Mouse (Mus musculus) adrenal gland, postnatal 4 days (tissue): ENCODE measurements around the gene Hnf4a. TPM values are rescaled to one million over a fixed set of nuclear protein-coding genes. Genes with fewer than 3 reads are reported as not detected.

Source experiments
- DNase-seq, 2 experiments: peaks; one replicate each; pipeline ENCODE4 v3.0.0; 2021 to 2022; ENCODE audit warnings: low spot score in 2 of 2, mixed read lengths in 2 of 2
- total RNA-seq, 2 experiments: library from RNA; stranded (reverse); gene quantifications; 2 replicates each; pipeline ENCODE4 v1.2.3; 2021

Hnf4a gene
- total RNA-seq, 2 experiments from 2014 or later: 14.7 to 18.9 TPM

DNA sequence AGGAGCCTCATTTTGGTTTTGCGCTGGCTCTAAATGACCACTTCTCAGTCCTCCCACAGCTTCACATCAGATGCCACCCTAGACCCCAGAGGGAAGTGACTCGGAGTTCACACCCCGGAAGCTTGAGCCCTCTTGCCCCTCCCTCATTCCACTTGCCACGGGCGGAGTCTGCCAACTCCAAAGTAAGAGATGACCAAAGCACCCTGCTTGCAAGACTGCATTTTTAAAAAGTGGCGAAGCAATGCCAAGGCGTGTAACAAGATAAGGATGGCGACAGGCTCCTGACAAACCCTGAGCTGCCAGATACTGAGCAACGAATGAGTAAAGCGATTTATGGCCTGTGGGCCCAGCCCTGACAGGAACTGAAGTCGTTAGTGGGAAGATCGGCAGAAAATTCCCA, 83.6 kb downstream of the Hnf4a start:
- DNase-seq: no peak

DNA sequence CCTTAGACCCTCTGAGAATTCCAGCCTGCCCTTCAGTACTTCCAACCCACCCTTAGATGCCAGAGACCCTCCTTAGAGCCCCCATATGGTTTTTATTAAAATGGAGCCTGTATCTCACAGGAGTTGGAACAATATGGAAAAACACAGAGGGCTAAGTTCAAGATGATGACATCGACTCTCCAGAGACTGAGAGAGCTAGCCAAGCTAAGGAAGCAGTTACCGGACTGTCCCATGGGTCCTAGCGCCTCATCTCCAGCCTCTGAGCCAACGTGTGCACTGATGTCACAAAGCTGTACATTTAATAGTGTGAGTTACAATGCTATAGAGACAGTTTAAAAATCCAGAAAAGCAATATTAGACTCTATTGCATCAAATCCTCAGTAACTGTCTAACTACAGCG, 84.4 kb downstream of the Hnf4a start:
- DNase-seq: no peak

DNA sequence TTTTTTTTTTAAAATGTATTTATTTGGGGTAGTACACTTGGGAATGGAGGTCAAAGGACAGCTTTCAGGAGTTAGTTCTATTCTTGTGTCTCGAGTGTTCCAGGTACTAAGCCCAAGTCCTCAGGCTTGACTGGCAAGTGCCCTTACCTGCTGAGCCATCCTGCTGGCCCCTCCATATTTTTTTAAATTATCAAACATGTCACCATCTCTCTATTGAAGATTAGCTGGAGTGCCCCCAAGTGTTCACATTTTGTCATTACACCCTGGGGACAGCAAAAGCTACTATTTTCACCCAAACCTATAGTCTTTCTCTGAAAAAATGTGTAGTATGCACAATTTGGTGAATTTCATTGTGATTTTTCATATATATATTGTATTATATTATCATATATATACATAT, 85.5 kb downstream of the Hnf4a start:
- DNase-seq: no peak

DNA sequence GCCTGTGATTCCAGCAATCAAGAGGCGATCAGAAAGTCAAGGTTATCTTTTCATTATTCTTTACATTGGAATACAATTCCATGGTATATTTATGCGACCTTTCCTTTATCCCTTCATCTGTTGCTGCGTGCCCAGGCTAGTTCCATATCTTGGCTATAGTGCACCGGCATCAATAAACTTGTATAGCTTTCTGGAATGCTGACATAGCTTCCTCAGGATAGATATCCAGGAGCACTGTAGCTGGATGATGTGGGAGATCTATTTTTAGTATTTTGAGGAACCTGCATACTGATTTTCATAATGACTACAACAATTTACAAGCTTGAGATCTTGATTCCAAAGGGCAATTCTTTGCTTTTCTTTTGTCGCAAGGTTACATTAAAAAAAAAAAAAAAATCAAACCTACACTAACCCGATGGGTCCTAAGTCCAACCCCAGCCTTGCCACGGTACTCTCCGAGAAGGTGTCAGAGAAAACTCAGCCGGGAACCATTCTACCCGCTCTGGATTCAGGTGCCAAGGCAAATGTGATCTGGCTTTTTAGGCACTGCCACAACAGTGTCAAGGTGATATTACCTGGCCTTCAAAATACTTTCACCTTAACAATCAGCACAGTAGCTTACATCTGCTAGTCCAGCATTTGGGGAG, 87.2 kb downstream of the Hnf4a start:
- DNase-seq: no peak

DNA sequence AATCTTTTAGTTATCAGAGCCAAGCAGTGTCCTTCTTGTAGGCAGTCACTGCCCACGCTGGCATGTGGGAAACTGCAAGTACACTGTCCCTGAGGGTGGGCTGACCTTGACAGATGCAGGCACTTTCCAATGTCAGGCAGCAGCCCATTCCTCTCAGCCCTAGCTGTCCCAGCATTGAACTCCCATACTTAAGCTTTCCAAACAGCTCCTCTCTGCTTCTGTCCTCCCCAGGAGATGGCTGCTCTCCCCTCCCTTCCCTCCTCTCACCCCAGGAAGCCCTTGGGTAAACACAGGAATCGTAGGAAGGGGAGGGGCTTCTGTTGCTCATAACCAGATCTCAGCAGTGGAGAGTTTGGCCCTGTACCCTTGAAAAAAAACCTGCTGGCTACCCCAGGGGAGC, 88.5 kb downstream of the Hnf4a start:
- no peak for DNase-seq

DNA sequence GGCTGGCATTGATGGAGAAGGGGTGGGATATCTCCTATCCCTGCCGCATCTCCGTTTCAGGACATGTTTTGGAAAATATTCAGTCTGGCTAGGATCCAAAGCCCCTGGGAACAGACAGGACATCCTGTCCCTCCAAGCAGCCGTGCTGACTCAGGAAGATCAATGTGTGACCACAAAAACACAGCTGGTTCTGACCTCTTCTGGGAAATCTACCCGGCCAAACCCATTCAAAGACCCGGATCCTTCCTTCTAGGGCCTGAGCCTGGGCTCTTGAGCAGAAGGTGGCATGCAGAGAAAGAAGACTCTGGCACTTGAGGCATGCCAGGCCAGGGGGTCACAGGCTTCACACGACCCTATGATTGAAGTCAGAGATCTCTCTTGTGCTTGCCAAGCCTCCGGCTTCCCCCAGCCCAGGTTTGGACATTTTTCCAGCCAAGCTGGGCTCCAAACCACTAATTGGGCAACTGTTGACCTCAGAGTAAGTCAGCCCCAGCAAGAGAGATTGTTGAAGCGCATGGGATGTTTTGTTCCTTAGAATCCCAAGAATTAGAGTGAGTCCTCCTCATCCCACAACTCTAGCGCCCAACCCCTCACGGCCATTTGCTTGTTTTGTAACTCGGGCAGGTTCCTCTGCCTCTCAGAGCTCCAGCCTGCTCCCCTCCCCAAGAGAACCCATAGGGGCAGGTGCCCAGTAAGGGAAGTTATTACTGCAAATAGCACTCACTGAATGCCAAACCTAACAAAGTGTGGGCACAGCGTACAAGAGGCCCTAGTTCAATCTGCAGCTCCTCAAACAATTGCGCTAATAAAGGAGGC, 89.7 kb downstream of the Hnf4a start:
- DNase-seq: no peak

DNA sequence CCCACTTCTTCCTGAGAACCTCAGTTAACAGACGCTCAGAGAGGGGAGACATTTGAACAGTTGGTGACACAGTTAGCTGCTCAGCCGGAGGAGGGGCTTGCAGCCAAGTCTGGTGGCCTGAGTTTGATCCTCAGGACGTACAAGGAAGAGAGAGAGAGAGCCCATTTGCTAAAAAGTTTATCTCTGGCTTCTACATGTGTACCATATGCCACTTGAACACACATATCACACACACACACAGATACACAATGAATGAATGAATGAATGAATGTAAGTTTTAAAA, 90.2 kb downstream of the Hnf4a start:
- no peak for DNase-seq

DNA sequence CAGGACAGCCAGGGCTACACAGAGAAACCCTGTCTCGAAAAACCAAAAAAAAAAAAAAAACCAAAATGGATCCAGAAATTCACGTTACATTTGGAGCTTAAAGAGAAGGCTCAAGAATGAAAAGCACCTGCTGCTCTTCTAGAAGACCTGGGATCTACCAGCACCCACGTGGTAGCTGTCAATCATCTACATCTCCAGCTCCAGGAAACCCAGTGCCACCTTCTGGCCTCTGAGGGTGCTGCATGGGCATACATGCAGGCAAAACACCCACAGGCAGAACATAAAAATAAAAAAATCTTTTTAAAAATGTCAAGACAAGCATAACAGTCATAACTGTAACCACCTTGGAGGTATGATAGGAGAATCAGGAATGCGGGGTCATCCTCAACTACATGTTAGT, 91.1 kb downstream of the Hnf4a start:
- DNase-seq: peak in 1 of 2 experiments; percentile 26

DNA sequence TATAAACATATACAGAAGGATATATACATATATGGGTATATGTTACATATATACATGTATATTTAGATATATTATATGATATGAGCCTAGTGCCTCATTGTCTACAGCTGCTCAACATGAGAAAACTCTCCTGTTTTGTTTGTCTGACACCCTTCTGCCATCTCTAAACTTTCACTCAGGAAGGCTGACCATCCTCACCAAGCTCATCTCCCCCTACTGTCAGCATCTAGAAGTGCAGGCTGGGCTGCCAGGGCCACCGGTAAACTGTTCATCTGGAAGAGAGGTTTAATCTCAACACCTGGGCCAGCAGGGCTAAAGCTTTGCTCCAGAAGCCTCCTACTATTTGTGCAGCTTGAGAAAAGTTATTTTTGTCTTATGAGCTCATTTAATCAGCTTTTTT, 92.6 kb downstream of the Hnf4a start:
- DNase-seq: peak in 1 of 2 experiments; percentile 43

DNA sequence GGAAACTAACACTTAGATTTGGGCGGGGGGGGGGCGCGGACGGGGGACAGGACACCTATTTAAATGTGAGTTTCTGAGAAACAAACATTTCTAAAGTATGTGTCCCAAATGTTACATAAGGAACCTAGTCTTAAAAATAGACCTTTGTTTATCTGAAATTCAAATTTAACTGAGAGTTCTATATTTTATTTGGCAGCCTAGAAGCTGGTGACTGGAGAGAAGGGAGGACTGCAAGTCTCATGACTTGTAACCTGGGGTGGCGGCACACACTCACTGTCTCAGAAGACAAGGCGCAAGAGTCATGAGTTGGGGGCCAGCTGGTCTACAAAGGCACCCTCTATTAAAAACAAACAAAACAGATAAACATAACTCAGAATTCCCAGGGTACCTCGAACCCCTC, 94.5 kb downstream of the Hnf4a start:
- no peak for DNase-seq

DNA sequence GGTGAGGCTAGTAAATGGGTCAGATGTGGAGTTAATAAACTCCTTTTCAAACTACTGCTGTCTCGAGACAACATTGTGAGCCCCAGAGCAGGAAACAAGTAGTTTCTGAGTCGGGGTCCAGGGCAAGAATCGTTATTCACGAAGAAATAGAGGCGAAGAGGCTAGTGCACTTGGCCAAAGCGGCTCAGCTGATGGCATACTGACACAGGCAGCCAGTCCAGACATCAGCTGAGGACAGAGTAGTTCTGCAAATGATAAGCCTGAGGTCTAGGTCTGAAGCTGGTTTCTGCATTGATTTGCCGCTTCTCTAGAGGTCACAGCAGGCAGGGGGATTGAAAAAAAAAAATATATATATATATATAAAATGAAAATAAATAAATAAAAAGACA, 95.1 kb downstream of the Hnf4a start:
- no peak for DNase-seq

DNA sequence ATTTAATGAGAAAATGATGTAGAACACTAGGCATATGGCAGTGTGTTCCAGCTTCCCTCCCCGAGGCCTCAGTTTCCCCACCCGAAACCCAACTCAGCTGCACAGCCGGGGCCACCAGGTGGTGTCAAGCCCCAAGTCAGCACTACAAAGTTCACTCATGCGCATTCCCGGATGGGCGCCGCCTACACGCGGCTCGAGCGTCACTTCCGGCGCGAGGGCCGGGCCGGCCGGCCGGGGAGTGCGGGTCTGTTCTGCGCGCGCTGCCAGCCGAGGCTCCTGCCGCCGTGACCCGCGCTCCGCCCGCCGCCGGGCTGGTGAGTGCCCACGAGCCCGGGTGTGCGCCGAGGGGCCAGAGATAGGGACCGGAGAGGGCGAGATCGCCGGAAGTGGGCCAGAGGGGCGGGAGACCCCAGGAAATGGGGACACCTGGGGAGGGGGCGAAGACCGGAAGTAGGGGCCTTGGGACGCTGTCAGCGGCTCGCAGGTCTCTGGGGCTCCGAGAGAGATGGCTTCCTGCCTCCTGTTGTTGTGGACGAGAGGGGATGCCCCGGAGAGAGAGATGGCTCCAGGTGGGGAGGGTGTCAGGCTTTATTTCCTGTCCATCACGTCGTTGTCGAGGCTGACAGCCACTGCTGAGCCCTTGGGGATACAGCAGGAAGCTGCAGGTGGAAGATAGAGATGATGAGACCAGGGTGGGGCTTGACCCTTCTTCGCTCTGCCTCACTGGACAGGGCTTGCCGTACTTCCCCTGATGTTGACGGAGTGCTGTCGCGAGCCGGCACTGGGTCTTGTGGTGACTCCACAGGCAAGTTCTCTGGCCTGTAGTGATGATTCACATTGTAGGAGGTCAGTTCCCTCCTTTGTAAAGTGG, 95.7 kb downstream of the Hnf4a start, which contains the start of gene Ttpal:
TSS of gene Ttpal (plus strand) at position 214 of the 871 bp plus-strand sequence.
- DNase-seq: peak; percentile 72 to 73

DNA sequence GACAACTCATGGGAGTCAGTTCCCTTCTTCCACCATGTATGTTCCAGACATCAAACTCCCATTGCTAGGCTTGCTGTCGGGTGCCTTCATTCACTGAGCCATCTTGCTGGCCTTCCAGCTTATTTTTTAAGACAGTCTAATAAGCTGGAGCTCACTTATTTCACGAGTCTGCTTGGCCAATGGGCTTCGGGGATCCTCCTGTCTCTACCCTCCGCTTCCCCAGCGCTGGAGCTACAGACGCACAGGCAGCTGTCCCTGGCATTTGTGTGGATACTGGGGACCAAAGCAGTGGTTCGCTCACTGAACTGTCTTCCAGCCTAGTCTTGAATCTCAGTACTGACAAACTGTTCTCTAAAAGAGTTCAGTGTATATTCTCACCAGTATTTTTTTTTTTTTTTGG, 99.6 kb downstream of the Hnf4a start:
- no peak for DNase-seq

DNA sequence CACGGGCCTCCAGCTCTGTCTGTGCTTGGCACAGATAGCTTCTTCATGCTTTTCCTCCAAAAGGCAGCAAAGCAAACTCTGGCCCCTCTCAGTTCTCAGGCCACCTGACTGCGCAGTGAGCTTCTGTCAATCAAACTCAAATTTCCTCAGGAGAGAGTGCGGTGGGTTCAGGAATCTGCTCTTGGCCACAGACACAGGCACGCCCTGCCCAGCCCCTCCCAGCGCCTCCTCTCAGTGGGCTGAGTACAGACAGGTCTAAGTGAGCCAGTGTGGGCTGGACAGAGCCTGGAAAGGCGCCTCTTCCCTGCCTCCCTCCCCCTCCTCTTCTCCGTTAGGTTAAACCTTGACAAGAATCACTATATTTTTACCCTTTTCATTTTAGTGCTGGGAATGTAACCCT, 101.4 kb downstream of the Hnf4a start:
- no peak for DNase-seq

DNA sequence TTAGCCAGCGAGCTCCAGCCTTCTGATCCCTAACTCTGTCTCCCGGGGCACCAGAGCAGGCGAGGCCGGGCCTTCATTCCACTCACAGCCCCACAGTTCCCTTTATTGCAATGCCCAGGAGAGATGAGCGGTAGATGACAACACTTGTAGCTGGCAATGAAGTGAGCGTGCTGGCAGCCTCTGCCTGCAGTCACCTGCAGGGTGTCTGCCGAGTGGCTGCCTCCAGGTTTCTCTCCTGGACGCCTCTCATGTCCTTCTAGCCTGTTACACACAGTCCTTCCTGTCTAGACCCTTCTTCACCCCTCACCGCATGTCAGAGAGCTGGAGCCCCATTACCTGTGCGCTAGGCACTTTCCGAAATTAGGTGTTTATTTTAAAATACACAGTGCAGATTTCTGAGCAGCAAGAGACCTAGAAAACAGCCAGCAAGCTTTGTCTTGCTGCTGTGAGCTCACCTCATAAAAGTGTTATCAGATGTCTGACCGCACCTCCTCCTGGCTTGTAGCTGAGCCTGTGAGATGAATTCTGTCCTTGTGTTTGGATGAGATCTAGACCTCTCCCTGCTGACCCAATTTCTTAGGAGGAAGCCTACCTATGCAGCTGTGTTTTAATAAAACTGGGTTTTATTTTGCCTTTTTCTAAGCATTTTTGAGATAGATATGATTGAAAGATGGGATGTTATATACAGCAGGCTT, 102.8 kb downstream of the Hnf4a start:
- DNase-seq: no peak

DNA sequence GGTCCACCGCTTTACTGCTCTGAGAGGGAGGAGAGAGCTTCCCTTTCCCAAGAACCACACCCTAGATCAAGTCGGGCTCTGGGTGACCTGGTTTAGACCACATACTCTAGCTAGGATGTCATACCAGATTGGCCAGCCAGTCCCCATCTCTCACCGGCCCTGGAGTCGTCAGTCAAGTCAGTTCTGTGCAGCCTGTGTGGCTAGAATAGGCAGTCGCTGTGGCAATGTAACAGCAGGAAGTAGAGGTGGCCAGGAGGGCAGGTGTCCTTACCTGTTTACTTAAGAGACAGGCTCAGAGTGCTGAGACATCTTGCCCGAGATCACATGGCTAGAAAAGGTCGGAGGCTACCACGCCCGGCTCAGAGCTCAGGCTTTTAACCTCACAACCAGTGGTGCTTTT, 104.6 kb downstream of the Hnf4a start:
- DNase-seq: no peak

DNA sequence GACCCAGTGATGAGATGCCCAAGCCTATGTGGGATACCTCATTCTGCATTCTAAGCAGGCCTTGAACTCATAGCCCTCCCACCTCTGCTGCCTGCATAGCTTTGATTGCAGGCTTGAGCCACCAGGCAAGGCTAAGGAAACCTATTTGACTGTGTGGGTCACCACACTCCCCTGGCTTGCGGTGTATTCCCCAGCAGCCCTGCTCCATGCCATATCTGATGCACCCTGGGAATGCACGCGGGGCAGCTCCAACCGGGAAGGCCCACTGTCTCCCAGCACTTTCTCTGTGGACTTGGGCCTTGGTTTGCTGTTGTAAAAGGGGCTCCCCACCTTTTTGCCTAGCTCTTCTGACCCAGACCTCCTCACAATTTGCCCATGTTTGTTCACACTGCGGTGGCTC, 106.6 kb downstream of the Hnf4a start:
- no peak for DNase-seq

DNA sequence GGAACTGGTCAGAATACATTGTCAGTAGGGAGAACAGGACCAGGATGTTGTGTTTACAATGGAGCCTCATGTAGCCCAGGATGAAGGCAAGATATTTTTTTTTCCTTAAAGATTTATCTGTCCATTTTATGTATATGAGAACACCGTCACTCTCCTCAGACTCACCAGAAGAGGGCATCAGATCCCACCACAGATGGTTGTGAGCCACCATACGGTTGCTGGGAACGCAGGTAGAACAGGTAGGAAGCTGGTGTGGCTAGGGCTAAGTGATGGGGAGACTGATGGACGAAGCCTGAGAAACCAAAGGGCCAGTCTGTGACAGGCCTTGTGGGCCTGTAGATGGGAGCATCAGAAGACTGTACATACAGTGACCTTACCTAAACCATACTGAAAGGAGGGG, 107.4 kb downstream of the Hnf4a start:
- DNase-seq: no peak

DNA sequence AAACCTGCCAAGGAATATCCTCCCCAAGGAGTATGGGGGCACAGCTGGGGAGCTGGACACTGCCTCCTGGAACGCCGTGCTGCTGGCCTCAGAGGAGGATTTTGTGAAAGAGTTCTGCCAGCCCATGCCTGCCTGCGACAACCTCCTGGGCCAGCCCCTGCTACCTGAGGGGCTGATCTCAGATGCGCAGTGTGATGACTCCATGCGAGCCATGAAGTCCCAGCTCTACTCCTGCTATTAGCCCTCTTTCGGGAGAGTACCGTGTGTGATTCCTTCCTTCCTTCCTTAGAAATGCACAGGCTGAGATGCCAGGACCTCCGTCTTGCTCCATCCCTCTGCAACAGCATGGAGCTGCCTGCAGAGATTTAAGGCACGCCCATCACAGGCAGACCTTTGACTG, 108.8 kb downstream of the Hnf4a start:
- no peak for DNase-seq

DNA sequence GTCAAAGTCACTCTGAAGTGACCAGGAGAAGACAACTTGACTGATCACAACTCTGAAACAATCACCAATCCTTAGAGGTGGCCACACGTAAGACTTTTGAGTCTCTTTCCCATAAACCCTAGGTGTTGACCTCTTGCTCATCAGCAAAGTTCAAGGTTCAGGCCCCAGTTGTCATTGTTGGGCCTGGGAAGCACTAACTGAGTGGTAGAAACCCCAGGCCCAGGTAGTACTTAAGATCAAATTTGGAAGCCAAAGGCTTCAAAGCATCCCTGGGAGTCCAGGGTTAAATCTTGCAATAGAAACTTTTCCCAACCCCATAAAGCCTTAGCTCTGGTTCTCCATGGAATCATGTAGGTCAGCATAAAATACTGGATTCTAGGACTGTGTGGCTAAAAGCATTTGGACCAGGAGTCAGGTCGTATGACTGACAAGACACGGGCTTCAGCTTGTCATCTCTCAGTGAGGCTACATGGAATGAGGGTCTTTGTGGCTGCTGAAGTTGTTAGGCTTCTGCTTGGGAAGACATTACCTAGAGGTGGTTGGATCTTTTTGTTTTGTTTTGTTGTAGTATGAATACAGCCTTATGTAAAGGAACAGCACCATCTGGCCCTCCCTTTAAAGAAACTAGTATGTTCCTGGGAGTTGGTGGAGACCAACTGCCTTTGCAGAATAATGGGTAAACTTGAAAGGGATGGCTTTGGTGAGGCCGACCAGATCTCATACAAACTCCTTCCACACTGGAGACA, 109.5 kb downstream of the Hnf4a start:
- no peak for DNase-seq
